Mouse (Mus musculus) MEL (cell line): Measurements from ENCODE around the gene Garnl3. TPM values are rescaled to one million over a fixed set of nuclear protein-coding genes. Genes with fewer than 3 reads are reported as not detected.
"Not testable (repeated sequence)": the region's sequence is repeated elsewhere in the genome, so short reads cannot be mapped to it uniquely, and the experiment has no call there.

Source experiments
- DNase-seq: peaks from one replicate; pipeline ENCODE4 v3.0.0; 2011; ENCODE audit warnings: low read depth, low spot score
- H3K27ac ChIP-seq: 2 replicates; pipeline ENCODE4 v1.5.1; 2012; ENCODE audit warnings: low read depth, mild to moderate bottlenecking, control low read depth, low read length, moderate library complexity; ENCODE audit not compliant: control insufficient read depth
- H3K27me3 ChIP-seq, 2 experiments: fragments of 150-350 bp in 1 of 2; sonication (generic) in 1 of 2; 2 replicates each; pipeline ENCODE4 v1.6.1; 2012; ENCODE audit warnings: low read length in 2 of 2, mild to moderate bottlenecking in 2 of 2, improper control_type of control experiment in 1 of 2, moderate library complexity in 1 of 2; ENCODE audit not compliant: insufficient read depth in 2 of 2, control insufficient read depth in 1 of 2
- H3K36me3 ChIP-seq, 2 experiments: 2 replicates each; pipeline ENCODE4 v1.6.1; 2012 to 2014; ENCODE audit warnings: low read length in 2 of 2, improper control_type of control experiment in 1 of 2, inconsistent platforms in 1 of 2, mild to moderate bottlenecking in 1 of 2; ENCODE audit not compliant: insufficient read depth in 2 of 2, control insufficient read depth in 1 of 2
- H3K4me1 ChIP-seq, 2 experiments: fragments of 150-350 bp in 1 of 2; sonication (generic) in 1 of 2; 2 replicates each; pipeline ENCODE4 v1.6.1; 2012; ENCODE audit warnings: low read length in 2 of 2, improper control_type of control experiment in 1 of 2, mild to moderate bottlenecking in 1 of 2; ENCODE audit not compliant: insufficient read depth in 2 of 2, control insufficient read depth in 1 of 2
- H3K4me3 ChIP-seq, 2 experiments: fragments of 150-350 bp in 1 of 2; sonication (generic) in 1 of 2; 2 replicates each; pipeline ENCODE4 v1.5.1; 2012; ENCODE audit warnings: low read depth in 2 of 2, low read length in 2 of 2, mild to moderate bottlenecking in 2 of 2, moderate library complexity in 2 of 2, control low read depth in 1 of 2, improper control_type of control experiment in 1 of 2; ENCODE audit not compliant: control insufficient read depth in 1 of 2, insufficient read depth in 1 of 2
- H3K79me2 ChIP-seq: 2 replicates; pipeline ENCODE4 v1.6.1; 2012; ENCODE audit warnings: mild to moderate bottlenecking, low read length, moderate library complexity; ENCODE audit not compliant: control insufficient read depth, poor library complexity, insufficient read depth
- H3K9ac ChIP-seq: 2 replicates; pipeline ENCODE4 v1.6.1; 2012; ENCODE audit warnings: low read depth, mild to moderate bottlenecking, control low read depth, low read length, moderate library complexity; ENCODE audit not compliant: control insufficient read depth, poor library complexity, severe bottlenecking
- H3K9me3 ChIP-seq: fragments of 150-350 bp; sonication (generic); replicated peaks from 2 replicates; pipeline ENCODE4 v1.6.1; 2012; ENCODE audit warnings: mild to moderate bottlenecking, low read length, improper control_type of control experiment, moderate library complexity; ENCODE audit not compliant: insufficient read depth
- CTCF ChIP-seq, 3 experiments: IDR thresholded peaks in 2 of 3; conservative IDR thresholded peaks in 1 of 3; 2 replicates each; pipeline ENCODE4 v1.5.1; 2011 to 2012; ENCODE audit warnings: low read length in 3 of 3, low read depth in 2 of 3, mild to moderate bottlenecking in 2 of 3, improper control_type of control experiment in 1 of 3, inconsistent platforms in 1 of 3, mixed read lengths in 1 of 3, moderate library complexity in 1 of 3; ENCODE audit not compliant: control insufficient read depth in 1 of 3, insufficient read depth in 1 of 3, poor library complexity in 1 of 3, severe bottlenecking in 1 of 3
- MEF2A ChIP-seq: IDR thresholded peaks from 2 replicates; pipeline ENCODE4 v1.6.1; 2014; ENCODE audit warnings: low read depth, mild to moderate bottlenecking, inconsistent platforms, low read length, improper control_type of control experiment; ENCODE audit not compliant: poor library complexity, insufficient replicate concordance, severe bottlenecking; ENCODE audit errors: extremely low read depth
- MYB ChIP-seq: IDR thresholded peaks from 2 replicates; pipeline ENCODE4 v1.6.1; 2011; ENCODE audit warnings: mild to moderate bottlenecking, low read depth, low read length, improper control_type of control experiment
- MYC ChIP-seq: IDR thresholded peaks from 2 replicates; pipeline ENCODE4 v1.6.1; 2011; ENCODE audit warnings: low read depth, mild to moderate bottlenecking, low read length, improper control_type of control experiment, moderate library complexity
- POLR2AphosphoS5 ChIP-seq: IDR thresholded peaks from 2 replicates; pipeline ENCODE4 v1.6.1; 2012; ENCODE audit warnings: low read depth, borderline replicate concordance, mild to moderate bottlenecking, inconsistent platforms, low read length, moderate library complexity, mixed read lengths
- RCOR1 ChIP-seq: IDR thresholded peaks from 2 replicates; pipeline ENCODE4 v1.6.1; 2012; ENCODE audit warnings: low read depth, mild to moderate bottlenecking, inconsistent platforms, low read length, improper control_type of control experiment
- SIN3A ChIP-seq: IDR thresholded peaks from 2 replicates; pipeline ENCODE4 v1.6.1; 2012; ENCODE audit warnings: low read length, improper control_type of control experiment, inconsistent platforms
- SMC3 ChIP-seq: IDR thresholded peaks from 2 replicates; pipeline ENCODE4 v1.6.1; 2011; ENCODE audit warnings: low read depth, low read length, improper control_type of control experiment
- TAL1 ChIP-seq: IDR thresholded peaks from 2 replicates; pipeline ENCODE4 v1.6.1; 2012; ENCODE audit warnings: mild to moderate bottlenecking, inconsistent platforms, low read length, moderate library complexity, mixed read lengths
- TCF12 ChIP-seq: IDR thresholded peaks from 2 replicates; pipeline ENCODE4 v1.6.1; 2014; ENCODE audit warnings: low read depth, mild to moderate bottlenecking, inconsistent platforms, low read length, improper control_type of control experiment, moderate library complexity
- USF1 ChIP-seq: IDR thresholded peaks from 2 replicates; pipeline ENCODE4 v1.6.1; 2014; ENCODE audit warnings: low read depth, mild to moderate bottlenecking, inconsistent platforms, low read length, improper control_type of control experiment, moderate library complexity
- ZKSCAN1 ChIP-seq: IDR thresholded peaks from 2 replicates; pipeline ENCODE4 v1.6.1; 2012; ENCODE audit warnings: low read depth, mild to moderate bottlenecking, inconsistent platforms, low read length, improper control_type of control experiment, moderate library complexity
- ZNF384 ChIP-seq: IDR thresholded peaks from 2 replicates; pipeline ENCODE4 v1.6.1; 2012; ENCODE audit warnings: low read depth, mild to moderate bottlenecking, inconsistent platforms, low read length, improper control_type of control experiment
- polyA plus RNA-seq, 2 experiments: library from polyadenylated mRNA; stranded (reverse) in 1 of 2; unstranded in 1 of 2; fragments of >175 nt in 1 of 2; fragments of >200 nt in 1 of 2; gene quantifications; 2 replicates each; pipeline versions ENCODE4 v1.2.1 to v1.2.4; 2012; ENCODE audit warnings: low replicate concordance in 2 of 2, low read depth in 1 of 2; ENCODE audit not compliant: insufficient read length in 2 of 2, insufficient read depth in 1 of 2, missing spikeins in 1 of 2
- total RNA-seq: library from RNA; depleted of rRNA; stranded (reverse); fragments of 300-350 nt; gene quantifications from 2 replicates; pipeline ENCODE4 v1.2.3, GENCODE M21; 2012

Gene Garnl3
- total and polyA plus RNA-seq, 3 experiments: 1.5 to 2.3 TPM; not detected in 1

GRCm38 (mm10) chr2:33100536-33100935 is 30.9 kb downstream of the Garnl3 start:
- TF ChIP-seq MYC: no peak
- no peak for TF ChIP-seq RCOR1
- no peak for TF ChIP-seq USF1
- no peak for TF ChIP-seq ZNF384
- no peak for TF ChIP-seq TAL1
- TF ChIP-seq TCF12: no peak
- no peak for TF ChIP-seq MYB
- no peak for TF ChIP-seq SIN3A
- no peak for TF ChIP-seq SMC3
- no peak for TF ChIP-seq MEF2A
- no peaks in the 10 kb centered on the region; a peak in 1 of 4 replicates for H3K27me3 ChIP-seq
- no peak overlapping the region for H3K4me3 ChIP-seq
- no peak for DNase-seq
- H3K4me1 ChIP-seq: 0 out of 4 replicates have a peak, but pooled peaks cover 0 to 8% of the 10 kb centered on the region in 2 experiments
- H3K27ac ChIP-seq: no peak overlapping the region
- no peaks in the 10 kb centered on the region for H3K79me2 ChIP-seq
- H3K9me3 ChIP-seq: no peaks in the 10 kb centered on the region
- H3K36me3 ChIP-seq: no peaks in the 10 kb centered on the region
- H3K9ac ChIP-seq: no peak overlapping the region

DNA sequence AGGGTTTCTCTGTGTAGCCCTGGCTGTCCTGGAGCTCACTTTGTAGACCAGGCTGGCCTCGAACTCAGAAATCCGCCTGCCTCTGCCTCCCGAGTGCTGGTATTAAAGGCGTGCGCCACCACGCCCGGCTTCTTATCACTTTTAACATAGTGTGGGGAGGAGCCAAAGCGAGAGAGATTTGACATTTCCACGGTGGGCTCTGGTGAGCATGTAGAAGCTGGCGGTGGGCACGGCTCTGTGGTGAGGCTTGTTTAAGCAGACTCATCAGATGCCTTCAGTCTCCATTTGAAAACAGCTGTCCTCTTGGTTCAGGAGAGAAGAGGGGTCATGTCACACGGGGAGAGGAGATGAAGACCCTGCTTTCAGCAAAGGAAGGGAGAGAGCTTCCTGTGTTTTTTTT is 34.1 kb downstream of the Garnl3 start:
- H3K27me3 ChIP-seq, H3K79me2 ChIP-seq: not testable (repeated sequence)

DNA sequence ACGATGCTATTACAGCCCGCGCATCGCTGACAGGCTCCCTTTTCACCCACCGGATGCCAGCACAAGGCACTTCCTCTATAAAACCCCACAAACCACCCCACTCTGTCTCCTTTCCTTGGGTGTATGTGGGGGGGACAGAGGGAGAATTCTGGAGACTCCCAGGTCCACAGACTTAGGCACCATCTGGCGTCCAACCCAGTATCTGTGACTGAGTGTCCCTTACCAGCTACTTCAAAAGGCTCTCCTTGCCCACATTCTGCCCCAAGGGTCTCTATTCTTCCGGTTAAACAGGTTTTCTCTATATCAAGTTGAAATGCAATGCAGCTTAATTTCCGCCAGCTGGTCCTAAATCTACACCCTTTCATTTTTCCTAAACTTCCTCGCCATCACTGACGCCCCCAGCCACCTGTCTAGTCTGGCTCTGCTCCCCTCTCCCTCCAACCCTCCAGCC is 36.2 kb downstream of the Garnl3 start:
- Histone ChIP-seq H3K27ac (no peak overlapping the region), H3K4me1 (0 out of 4 replicates have a peak, but pooled peaks cover 0 to 8% of the 10 kb centered on the region in 2 experiments), H3K36me3 (no peaks in the 10 kb centered on the region), H3K79me2 (no peaks in the 10 kb centered on the region), H3K9ac (no peak overlapping the region), H3K27me3 (no peaks in the 10 kb centered on the region; a peak in 1 of 4 replicates), H3K9me3 (no peaks in the 10 kb centered on the region), H3K4me3 (no peak overlapping the region)
- DNase-seq: no peak
- TF ChIP-seq TCF12: no peak
- no peak for TF ChIP-seq CTCF (IDR thresholded peaks at IDR 0.05 in 2 of 3, conservative IDR thresholded peaks at IDR 0.05 in 1 of 3; ENCODE audit: control insufficient read depth in 1 of 3, insufficient read depth in 1 of 3, low read depth in 2 of 3, low read length in 3 of 3, poor library complexity in 1 of 3, severe bottlenecking in 1 of 3)
- TF ChIP-seq ZKSCAN1: no peak
- no peak for TF ChIP-seq POLR2AphosphoS5

More for the DNA sequence above, 34.1 kb downstream of the Garnl3 start:
- not testable (repeated sequence) for H3K9me3 ChIP-seq, H3K9ac ChIP-seq, DNase-seq, H3K36me3 ChIP-seq, H3K4me3 ChIP-seq, H3K27ac ChIP-seq, H3K4me1 ChIP-seq
